Mouse (Mus musculus): ENCODE measurements around the gene Lxn.

Lxn gene

GRCm38 (mm10) chr3:67463450-67464372, at the start of gene Lxn:
Gene Lxn, minus strand, starts transcription at chr3:67463926.
- DNase-seq (ENCODE audit: low spot score in 2 of 2), result peak; percentile 49 to 56

- peak; percentile 69 to 76 for DNase-seq (ENCODE audit: low spot score in 2 of 2)
These were observed 49.1 kb upstream of the Lxn start for GRCm38 (mm10) chr3:67512807-67513206.

- no peak for DNase-seq (ENCODE audit: low spot score in 2 of 2)
These were observed 44.6 kb upstream of the Lxn start for GRCm38 (mm10) chr3:67508216-67508892.

GRCm38 (mm10) chr3:67505286-67505685, 41.6 kb upstream of the Lxn start:
- no peak for DNase-seq (ENCODE audit: low spot score in 2 of 2)

GRCm38 (mm10) chr3:67503878-67504277, 40.2 kb upstream of the Lxn start:
- no peak for DNase-seq (ENCODE audit: low spot score in 2 of 2)

- DNase-seq (ENCODE audit: low spot score in 2 of 2), result no peak
These were observed 35.7 kb upstream of the Lxn start for GRCm38 (mm10) chr3:67499406-67499791.

GRCm38 (mm10) chr3:67498773-67499405, 35.2 kb upstream of the Lxn start:
- DNase-seq (ENCODE audit: low spot score in 2 of 2), result no peak

- DNase-seq (ENCODE audit: low spot score in 2 of 2), result no peak
These were observed 34.3 kb upstream of the Lxn start for GRCm38 (mm10) chr3:67497998-67498397.

GRCm38 (mm10) chr3:67496310-67496709, 32.6 kb upstream of the Lxn start:
- DNase-seq (ENCODE audit: low spot score in 2 of 2), result no peak

GRCm38 (mm10) chr3:67493132-67493531, 29.4 kb upstream of the Lxn start:
- no peak for DNase-seq (ENCODE audit: low spot score in 2 of 2)

- DNase-seq (ENCODE audit: low spot score in 2 of 2), result no peak
These were observed 28.6 kb upstream of the Lxn start for GRCm38 (mm10) chr3:67492086-67492869.

GRCm38 (mm10) chr3:67490156-67490555, 26.4 kb upstream of the Lxn start:
- no peak for DNase-seq (ENCODE audit: low spot score in 2 of 2)

GRCm38 (mm10) chr3:67485233-67485632, 21.5 kb upstream of the Lxn start:
- no peak for DNase-seq (ENCODE audit: low spot score in 2 of 2)

- DNase-seq (ENCODE audit: low spot score in 2 of 2), result no peak
These were observed 18.7 kb upstream of the Lxn start for GRCm38 (mm10) chr3:67482400-67482799.

- DNase-seq (ENCODE audit: low spot score in 2 of 2), result no peak
These were observed 16.1 kb upstream of the Lxn start for GRCm38 (mm10) chr3:67479806-67480205.

GRCm38 (mm10) chr3:67473438-67473837, 9.7 kb upstream of the Lxn start:
- DNase-seq (ENCODE audit: low spot score in 2 of 2), result no peak

- no peak for DNase-seq (ENCODE audit: low spot score in 2 of 2)
These were observed 7.8 kb upstream of the Lxn start for GRCm38 (mm10) chr3:67471408-67472127.

GRCm38 (mm10) chr3:67467281-67467680, 3.6 kb upstream of the Lxn start:
- DNase-seq (ENCODE audit: low spot score in 2 of 2), result no peak

GRCm38 (mm10) chr3:67466576-67466975, 2.9 kb upstream of the Lxn start:
- DNase-seq (ENCODE audit: low spot score in 2 of 2), result no peak

- no peak for DNase-seq (ENCODE audit: low spot score in 2 of 2)
These were observed 725 bp downstream of the Lxn start for GRCm38 (mm10) chr3:67463001-67463400.

GRCm38 (mm10) chr3:67462578-67462977, 1.1 kb downstream of the Lxn start:
- no peak for DNase-seq (ENCODE audit: low spot score in 2 of 2)

Data from right cerebral cortex, postnatal 36 days (tissue).